Mouse (Mus musculus) brain, embryonic 14.5 days (tissue): Measurements from ENCODE around the gene Nckap5.

Experiments used
- CTCF ChIP-seq: fragments of 200-500 bp; IDR thresholded peaks from 2 replicates; pipeline ENCODE4 v1.5.1; 2012; ENCODE audit warnings: inconsistent platforms, mild to moderate bottlenecking, moderate library complexity, borderline replicate concordance; ENCODE audit not compliant: insufficient read depth, insufficient read length; ENCODE audit errors: extremely low read depth
- POLR2A ChIP-seq: fragments of 200-500 bp; IDR thresholded peaks from 2 replicates; pipeline ENCODE4 v1.6.1; 2012; ENCODE audit warnings: mild to moderate bottlenecking, inconsistent platforms, borderline replicate concordance; ENCODE audit not compliant: poor library complexity, insufficient read depth, insufficient read length, severe bottlenecking; ENCODE audit errors: extremely low read depth

- TF ChIP-seq CTCF: no peak
- no peak for TF ChIP-seq POLR2A
Measured at GRCm38 (mm10) chr1:126574295-126574694, 256.3 kb downstream of the Nckap5 start.
